Comparison of ENCODE assay signal across 18 mouse cellular contexts in the genomic region with DNA sequence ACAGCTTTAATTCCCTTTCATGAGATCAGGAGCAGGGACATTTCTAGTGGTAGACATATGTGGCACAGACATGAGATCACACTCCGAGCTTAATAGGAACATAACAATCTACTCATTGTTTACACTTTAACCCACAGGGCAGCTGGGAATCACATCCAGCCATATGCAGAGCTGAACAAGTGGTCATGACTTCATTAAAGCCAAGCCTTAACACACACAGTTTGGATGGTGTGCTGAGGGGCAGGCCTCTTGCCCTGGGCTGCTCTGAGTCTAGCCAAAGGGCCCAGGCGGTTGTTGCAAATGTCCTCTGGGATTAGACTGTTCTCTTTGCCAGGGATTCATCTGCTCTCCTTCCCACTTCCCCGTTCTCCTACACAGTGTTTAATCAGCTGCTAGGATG.
DNase-seq lines count a peak whose midpoint lies in the region; ATAC-seq and TF ChIP-seq lines count a peak whose summit lies in the region.
"Had no signal": no experiment of that assay in that cellular context is flagged by ENCODE, and none has a peak within 500 bp of the region (broad histone marks: within the 10 kb centered on the region; RNA-seq: fewer than 3 reads in every experiment).

No protein-coding gene starts in this region.

- no peaks in the 10 kb centered on the region for H3K27me3 ChIP-seq in hindbrain, embryonic 10.5 days (ENCODE audit: insufficient read depth, poor library complexity, severe bottlenecking)
- H3K27me3 ChIP-seq in hindbrain, embryonic 11.5 days (ENCODE audit: control insufficient read depth, insufficient read depth, low read length): no peaks in the 10 kb centered on the region
- H3K27me3 ChIP-seq in midbrain, embryonic 14.5 days (ENCODE audit: control insufficient read depth, insufficient read depth, low read length): no peaks in the 10 kb centered on the region
- no peaks in the 10 kb centered on the region for H3K27me3 ChIP-seq in midbrain, embryonic 16.5 days (ENCODE audit: control insufficient read depth, insufficient read depth, low read depth, low read length)
- no peaks in the 10 kb centered on the region for H3K27me3 ChIP-seq in forebrain, embryonic 14.5 days (replicated peaks; ENCODE audit: control insufficient read depth, insufficient read depth, low read length)
- H3K27me3 ChIP-seq: hindbrain, embryonic 13.5 days had no signal

- no peak overlapping the region for H3K4me2 ChIP-seq in hindbrain, embryonic 11.5 days (replicated peaks; ENCODE audit: low read depth, low read length)
- H3K4me2 ChIP-seq in midbrain, embryonic 14.5 days (ENCODE audit: low read length): no peak overlapping the region
- H3K4me2 ChIP-seq in midbrain, embryonic 16.5 days (ENCODE audit: low read length): no peak overlapping the region
- no peak overlapping the region for H3K4me2 ChIP-seq in forebrain, embryonic 14.5 days (ENCODE audit: low read length)
- H3K4me2 ChIP-seq: hindbrain, embryonic 13.5 days had no signal

- no peak for ATAC-seq in hindbrain, embryonic 11.5 days (ENCODE audit: low FRiP score)
- ATAC-seq in midbrain, embryonic 14.5 days (ENCODE audit: low FRiP score, low TSS enrichment): no peak
- ATAC-seq in midbrain, embryonic 16.5 days: no peak
- peak; percentile 50 for ATAC-seq in forebrain, embryonic 14.5 days
- ATAC-seq: CD4-positive, CD25-positive, alpha-beta regulatory T cell, adult 4 months had no signal

- intact Hi-C loops in left cerebral cortex, adult 2 months (cut with DNase I): no loop called here

- no peak overlapping the region for H3K4me3 ChIP-seq in hindbrain, embryonic 10.5 days
- H3K4me3 ChIP-seq in hindbrain, embryonic 11.5 days (ENCODE audit: low read depth, low read length): no peak overlapping the region
- H3K4me3 ChIP-seq in midbrain, embryonic 14.5 days (replicated peaks; ENCODE audit: low read depth, low read length): no peak overlapping the region
- no peak overlapping the region for H3K4me3 ChIP-seq in midbrain, embryonic 16.5 days (ENCODE audit: low read depth, low read length)
- no peak overlapping the region for H3K4me3 ChIP-seq in forebrain, embryonic 14.5 days (ENCODE audit: low read depth, low read length)
- H3K4me3 ChIP-seq in left cerebral cortex, adult 2 months: no peak overlapping the region
- H3K4me3 ChIP-seq: heart, adult 2 months; hindbrain, embryonic 13.5 days; myocyte had no signal

- H3K36me3 ChIP-seq in hindbrain, embryonic 10.5 days: no peaks in the 10 kb centered on the region
- H3K36me3 ChIP-seq in hindbrain, embryonic 11.5 days (ENCODE audit: control insufficient read depth, insufficient read depth, low read length): no peaks in the 10 kb centered on the region
- H3K36me3 ChIP-seq in midbrain, embryonic 14.5 days (ENCODE audit: control insufficient read depth, insufficient read depth, low read length): no peaks in the 10 kb centered on the region
- H3K36me3 ChIP-seq in midbrain, embryonic 16.5 days (ENCODE audit: control insufficient read depth, insufficient read depth, low read length): no peaks in the 10 kb centered on the region
- no peaks in the 10 kb centered on the region for H3K36me3 ChIP-seq in forebrain, embryonic 14.5 days (ENCODE audit: control insufficient read depth, insufficient read depth, low read length)
- H3K36me3 ChIP-seq: hindbrain, embryonic 13.5 days had no signal

- no peak for DNase-seq in hindbrain, embryonic 10.5 days (ENCODE audit: low spot score)
- DNase-seq in hindbrain, embryonic 11.5 days (ENCODE audit: low spot score): no peak
- DNase-seq in midbrain, embryonic 14.5 days: peak; percentile 26
- peak; percentile 51 for DNase-seq in forebrain, embryonic 14.5 days (ENCODE audit: low spot score)
- peak; percentile 76 for DNase-seq in retina, postnatal 1 day
- no peak for DNase-seq in left cerebral cortex, adult 2 months (ENCODE audit: extremely low spot score in 1 of 2, low spot score in 2 of 2)
- DNase-seq: cerebellum, adult 11 months; heart, adult 2 months; kidney, adult 11 months; kidney, postnatal 14 days; lung, adult 18-20 months; thymus, postnatal 25 days had no signal

- H3K9ac ChIP-seq in hindbrain, embryonic 11.5 days (ENCODE audit: low read depth, low read length): no peak overlapping the region
- H3K9ac ChIP-seq in midbrain, embryonic 14.5 days (replicated peaks; ENCODE audit: low read length): no peak overlapping the region
- no peak overlapping the region for H3K9ac ChIP-seq in midbrain, embryonic 16.5 days (ENCODE audit: low read depth, low read length)
- no peak overlapping the region for H3K9ac ChIP-seq in forebrain, embryonic 14.5 days (ENCODE audit: low read length)
- H3K9ac ChIP-seq: hindbrain, embryonic 13.5 days had no signal

- WGBS in hindbrain, embryonic 10.5 days: 42% methylated on average over 3 of the region's 3 CpGs
- 43% methylated on average over 3 of the region's 3 CpGs for WGBS in hindbrain, embryonic 11.5 days
- 21% methylated on average over 3 of the region's 3 CpGs for WGBS in midbrain, embryonic 14.5 days
- 32% methylated on average over 3 of the region's 3 CpGs for WGBS in midbrain, embryonic 16.5 days
- 22% methylated on average over 3 of the region's 3 CpGs for WGBS in forebrain, embryonic 14.5 days

- H3K4me1 ChIP-seq in hindbrain, embryonic 10.5 days (replicated peaks): peaks cover 42% of the 10 kb centered on the region
- H3K4me1 ChIP-seq in hindbrain, embryonic 11.5 days (replicated peaks; ENCODE audit: control insufficient read depth, insufficient read depth, low read length): no peaks in the 10 kb centered on the region
- H3K4me1 ChIP-seq in midbrain, embryonic 14.5 days (ENCODE audit: control insufficient read depth, insufficient read depth, low read length): peaks cover 9% of the 10 kb centered on the region
- H3K4me1 ChIP-seq in midbrain, embryonic 16.5 days (ENCODE audit: control insufficient read depth, insufficient read depth, low read length): peaks cover 3% of the 10 kb centered on the region; the same call in 1 of the 2 replicates
- H3K4me1 ChIP-seq in forebrain, embryonic 14.5 days (ENCODE audit: control insufficient read depth, insufficient read depth, low read length): peaks cover 14% of the 10 kb centered on the region

- H3K27ac ChIP-seq in hindbrain, embryonic 10.5 days: 0 out of 2 replicates have a peak overlapping the region, but pooled peaks have one; percentile 16
- H3K27ac ChIP-seq in hindbrain, embryonic 11.5 days (ENCODE audit: low read depth, low read length): no peak overlapping the region
- H3K27ac ChIP-seq in midbrain, embryonic 14.5 days (replicated peaks; ENCODE audit: low read depth, low read length): no peak overlapping the region
- no peak overlapping the region for H3K27ac ChIP-seq in midbrain, embryonic 16.5 days (ENCODE audit: low read length)
- no peak overlapping the region for H3K27ac ChIP-seq in forebrain, embryonic 14.5 days (ENCODE audit: low read depth, low read length)
- H3K27ac ChIP-seq in left cerebral cortex, adult 2 months: no peak overlapping the region
- H3K27ac ChIP-seq: heart, adult 2 months; hindbrain, embryonic 13.5 days; macrophage; stomach, postnatal 0 days had no signal

- H3K9me3 ChIP-seq in hindbrain, embryonic 10.5 days: no peaks in the 10 kb centered on the region
- no peaks in the 10 kb centered on the region for H3K9me3 ChIP-seq in hindbrain, embryonic 11.5 days (ENCODE audit: control insufficient read depth, low read length)
- H3K9me3 ChIP-seq in midbrain, embryonic 14.5 days (ENCODE audit: control insufficient read depth, low read length): no peaks in the 10 kb centered on the region
- no peaks in the 10 kb centered on the region for H3K9me3 ChIP-seq in midbrain, embryonic 16.5 days (replicated peaks; ENCODE audit: control insufficient read depth, low read length, poor library complexity, severe bottlenecking)
- no peaks in the 10 kb centered on the region for H3K9me3 ChIP-seq in forebrain, embryonic 14.5 days (replicated peaks; ENCODE audit: control insufficient read depth, low read length)
- H3K9me3 ChIP-seq: hindbrain, embryonic 13.5 days had no signal

- TF ChIP-seq CTCF in left cerebral cortex, adult 2 months (IDR thresholded peaks at IDR 0.05): no peak

Comparison
In these comparisons a context has a peak if more than half of its experiments do, and no peak if none do; other contexts are left out.
1. DNase-seq: peak in midbrain, embryonic 14.5 days (single experiment), forebrain, embryonic 14.5 days (single experiment) and retina, postnatal 1 day (single experiment); none in hindbrain, embryonic 10.5 days (single experiment), hindbrain, embryonic 11.5 days (single experiment) and left cerebral cortex, adult 2 months (0 of 2).